Mouse (Mus musculus) bone marrow, adult 2 months (tissue): ENCODE measurements around the gene Tifab.
"Not testable (repeated sequence)": the region's sequence is repeated elsewhere in the genome, so short reads cannot be mapped to it uniquely, and the experiment has no call there.

Experiments
- CTCF ChIP-seq: fragments of 200-500 bp; IDR thresholded peaks from 2 replicates; pipeline ENCODE4 v1.5.1; 2011; ENCODE audit warnings: low read length, control low read depth; ENCODE audit not compliant: control insufficient read depth, insufficient read depth
- POLR2A ChIP-seq: fragments of 200-500 bp; IDR thresholded peaks from 2 replicates; pipeline ENCODE4 v1.6.1; 2011; ENCODE audit warnings: low read depth, mild to moderate bottlenecking, control low read depth, low read length, borderline replicate concordance; ENCODE audit not compliant: control insufficient read depth

DNA sequence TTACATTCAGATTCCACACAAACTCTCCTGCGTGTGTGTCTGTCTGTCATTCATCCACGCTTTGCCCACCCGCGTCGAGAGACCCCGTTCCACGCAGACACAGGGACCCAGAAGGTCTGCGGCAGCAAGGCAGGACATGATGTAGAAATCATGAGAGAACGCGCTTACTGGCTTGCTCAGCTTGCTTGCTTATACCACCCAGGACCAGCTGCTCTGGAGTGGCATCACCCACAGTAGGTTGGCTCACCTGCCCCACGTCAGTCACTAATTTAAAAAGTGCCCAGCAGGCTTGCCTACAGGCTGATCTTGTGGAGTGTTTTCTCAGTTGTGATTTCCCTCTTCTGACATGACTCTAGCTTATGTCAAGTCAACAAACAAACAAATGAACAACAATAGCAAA is 15.5 kb upstream of the Tifab start:
- TF ChIP-seq CTCF, POLR2A: not testable (repeated sequence)
